Mouse (Mus musculus) right cerebral cortex, adult 2 months (tissue): Measurements from ENCODE around the gene Trim56.

ENCODE experiments used
- DNase-seq, 2 experiments: peaks; one replicate each; pipeline ENCODE4 v3.0.0; 2021 to 2022; ENCODE audit warnings: low spot score in 2 of 2

The Trim56 gene

GRCm38 (mm10) chr5:137109941-137110593, 5.9 kb downstream of the Trim56 start:
- DNase-seq = no peak

- no peak for DNase-seq
Observed at GRCm38 (mm10) chr5:137108111-137108510, 7.9 kb downstream of the Trim56 start.

- DNase-seq = no peak
Observed at GRCm38 (mm10) chr5:137107670-137108069, 8.3 kb downstream of the Trim56 start.

GRCm38 (mm10) chr5:137107024-137107423, 9.0 kb downstream of the Trim56 start:
- DNase-seq = peak; percentile 92 to 93

- DNase-seq = no peak
Observed at GRCm38 (mm10) chr5:137106434-137106833, 9.6 kb downstream of the Trim56 start.

GRCm38 (mm10) chr5:137103969-137104368, 12.0 kb downstream of the Trim56 start:
- DNase-seq = no peak

GRCm38 (mm10) chr5:137102575-137103522, 13.2 kb downstream of the Trim56 start:
- DNase-seq = peak; percentile 81

GRCm38 (mm10) chr5:137102078-137102477, 13.9 kb downstream of the Trim56 start:
- no peak for DNase-seq

- DNase-seq = no peak
Observed at GRCm38 (mm10) chr5:137100660-137101059, 15.3 kb downstream of the Trim56 start.

- DNase-seq = no peak
Observed at GRCm38 (mm10) chr5:137098418-137098817, 17.6 kb downstream of the Trim56 start.

GRCm38 (mm10) chr5:137096037-137096436, 20.0 kb downstream of the Trim56 start:
- DNase-seq = peak; percentile 65 to 72

GRCm38 (mm10) chr5:137095135-137095534, 20.9 kb downstream of the Trim56 start:
- DNase-seq = no peak

- no peak for DNase-seq
Observed at GRCm38 (mm10) chr5:137093720-137094119, 22.3 kb downstream of the Trim56 start.

GRCm38 (mm10) chr5:137091560-137091959, 24.4 kb downstream of the Trim56 start:
- DNase-seq = no peak

GRCm38 (mm10) chr5:137090870-137091269, 25.1 kb downstream of the Trim56 start:
- DNase-seq = no peak

- no peak for DNase-seq
Observed at GRCm38 (mm10) chr5:137087410-137087809, 28.6 kb downstream of the Trim56 start.

- no peak for DNase-seq
Observed at GRCm38 (mm10) chr5:137085731-137086130, 30.3 kb downstream of the Trim56 start.

- DNase-seq = no peak
Observed at GRCm38 (mm10) chr5:137085021-137085420, 31.0 kb downstream of the Trim56 start.

GRCm38 (mm10) chr5:137083051-137083450, 33.0 kb downstream of the Trim56 start:
- DNase-seq = no peak

- DNase-seq = no peak
Observed at GRCm38 (mm10) chr5:137079849-137080248, 36.2 kb downstream of the Trim56 start.

GRCm38 (mm10) chr5:137078616-137079015, 37.4 kb downstream of the Trim56 start:
- no peak for DNase-seq

GRCm38 (mm10) chr5:137078041-137078440, 38.0 kb downstream of the Trim56 start:
- DNase-seq = no peak

- no peak for DNase-seq
Observed at GRCm38 (mm10) chr5:137077187-137077586, 38.8 kb downstream of the Trim56 start.
